Mouse (Mus musculus) midbrain, embryonic 10.5 days (tissue): ENCODE data around the gene Ttll8. TPM values are rescaled to one million over a fixed set of nuclear protein-coding genes. Genes with fewer than 3 reads are reported as not detected.
A peak's percentile ranks its signal among the peaks of the same experiment; 100 is the strongest.

Source experiments
- DNase-seq: peaks from one replicate; pipeline ENCODE4 v3.0.0-alpha.2; 2017; ENCODE audit warnings: low spot score
- H3K27ac ChIP-seq: fragments of 300-500 bp; sonication (generic); replicated peaks from 2 replicates; pipeline ENCODE4 v1.5.1; 2016; ENCODE audit warnings: mild to moderate bottlenecking
- H3K27me3 ChIP-seq: fragments of 300-500 bp; sonication (generic); 2 replicates; pipeline ENCODE4 v1.6.1; 2016; ENCODE audit warnings: low read depth, mild to moderate bottlenecking; ENCODE audit not compliant: poor library complexity, severe bottlenecking
- H3K36me3 ChIP-seq: fragments of 300-500 bp; sonication (generic); 2 replicates; pipeline ENCODE4 v1.6.1; 2016; ENCODE audit warnings: mild to moderate bottlenecking, moderate library complexity
- H3K4me1 ChIP-seq: fragments of 300-500 bp; sonication (generic); 2 replicates; pipeline ENCODE4 v1.6.1; 2016
- H3K4me3 ChIP-seq: fragments of 300-500 bp; sonication (generic); 2 replicates; pipeline ENCODE4 v1.5.1; 2016; ENCODE audit warnings: mild to moderate bottlenecking, moderate library complexity
- H3K9me3 ChIP-seq: fragments of 300-500 bp; sonication (generic); replicated peaks from 2 replicates; pipeline ENCODE4 v1.6.1; 2016; ENCODE audit warnings: mild to moderate bottlenecking
- WGBS: fragments of 180-500 bp; shearing (Covaris S2); methylation state at CpG from one replicate; pipeline ENCODE4 v1.1.7; 2016; 5-methylcytosine and 5-hydroxymethylcytosine counted together
- polyA plus RNA-seq: library from polyadenylated mRNA; unstranded; fragments of >200 nt; fragmentation: Nextera tagmentation; extraction: Ambion mirVana; gene quantifications from 2 replicates; pipeline ENCODE4 v1.2.1, GENCODE M21; 2016

Gene Ttll8
- polyA plus RNA-seq, 1 experiment from 2014 or later: not detected

DNA sequence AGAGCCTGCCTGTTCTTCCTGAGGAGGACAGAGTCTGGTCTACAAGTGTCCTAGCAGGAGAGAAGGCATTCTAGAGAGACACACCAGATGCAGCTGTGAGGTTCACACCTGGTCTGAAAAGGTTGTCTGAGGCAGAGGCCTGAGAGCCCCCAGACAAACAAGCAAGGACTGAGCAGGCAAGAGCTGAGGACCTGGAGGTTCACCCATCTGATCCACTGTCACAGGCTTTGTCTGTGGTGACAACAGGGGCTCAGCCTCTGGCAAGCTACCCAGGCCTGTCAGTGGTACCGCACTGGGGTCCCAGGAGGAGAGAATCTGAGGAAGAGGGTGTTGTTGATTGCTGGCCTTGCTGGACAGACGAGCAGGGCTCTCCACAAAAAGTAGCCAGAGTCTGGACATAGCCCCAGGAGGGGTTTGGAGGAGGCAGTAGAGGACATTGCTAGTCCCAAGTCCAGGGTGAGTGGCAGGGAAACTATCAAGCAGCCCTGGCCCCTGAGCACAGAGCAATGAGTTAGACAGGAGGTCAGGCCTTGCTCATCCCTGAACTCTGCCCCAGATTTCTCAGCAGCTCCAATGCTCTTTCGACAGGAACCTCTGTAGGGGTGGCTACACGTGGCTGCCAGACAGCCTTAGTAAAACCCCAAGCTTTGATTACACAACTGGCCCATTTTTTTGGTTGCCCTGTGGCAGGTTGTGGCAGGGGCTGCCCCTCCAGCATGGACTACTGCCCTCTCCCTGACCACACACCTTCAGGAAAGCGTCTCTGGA, 83.6 kb downstream of the Ttll8 start:
- peaks cover 23% of the 10 kb centered on the region for H3K36me3 ChIP-seq
- H3K27me3 ChIP-seq: peaks cover 8% of the 10 kb centered on the region
- no peak overlapping the region for H3K4me3 ChIP-seq
- 74% methylated on average over 5 of the region's 5 CpGs for WGBS
- no peak overlapping the region for H3K27ac ChIP-seq
- DNase-seq: no peak
- 0 out of 2 replicates have a peak, but pooled peaks cover 7% of the 10 kb centered on the region for H3K9me3 ChIP-seq
- H3K4me1 ChIP-seq: peaks cover 29% of the 10 kb centered on the region

DNA sequence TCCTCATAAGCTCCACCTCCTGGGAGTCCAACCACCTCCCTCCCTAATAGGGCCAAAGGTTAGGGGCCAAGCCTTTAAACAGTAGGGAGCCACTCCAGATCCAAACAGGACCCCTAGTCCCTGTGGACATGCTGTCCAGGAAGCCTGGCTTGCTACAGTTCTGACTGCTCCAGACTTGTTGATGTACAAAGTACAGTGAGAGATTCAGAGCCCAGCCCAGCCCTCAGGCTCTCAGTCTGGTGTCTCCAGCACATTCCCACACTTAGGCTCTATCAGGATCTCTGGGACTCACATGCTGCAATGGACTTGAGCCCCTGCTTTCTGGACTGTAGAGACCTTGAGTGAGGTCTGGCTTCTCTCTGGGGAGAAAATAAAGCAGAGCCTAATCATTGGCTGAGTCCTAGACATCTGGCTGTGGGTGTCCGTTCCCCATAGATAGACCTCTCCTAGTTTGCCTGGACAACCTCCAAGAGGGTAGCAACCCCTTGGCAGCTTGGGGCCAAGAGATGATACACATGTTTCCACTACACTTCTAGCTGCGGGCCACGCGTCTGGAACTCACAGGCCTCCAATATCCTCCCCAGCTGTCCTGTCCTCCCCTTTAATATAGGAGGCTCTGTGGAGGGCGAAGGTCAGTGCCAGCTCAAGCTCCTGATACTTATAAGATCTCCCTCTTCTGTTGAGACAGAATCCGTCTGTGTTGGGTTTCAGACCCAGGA, 86.0 kb downstream of the Ttll8 start:
- peaks cover 41% of the 10 kb centered on the region for H3K36me3 ChIP-seq
- H3K9me3 ChIP-seq: 0 out of 2 replicates have a peak, but pooled peaks cover 7% of the 10 kb centered on the region
- no peak for DNase-seq
- H3K27ac ChIP-seq: peak overlapping the region; percentile 50; the same call in 1 of the 2 replicates
- no peaks in the 10 kb centered on the region for H3K27me3 ChIP-seq
- no peak overlapping the region for H3K4me3 ChIP-seq
- WGBS: 92% methylated on average over 6 of the region's 6 CpGs
- H3K4me1 ChIP-seq: peaks cover 51% of the 10 kb centered on the region

DNA sequence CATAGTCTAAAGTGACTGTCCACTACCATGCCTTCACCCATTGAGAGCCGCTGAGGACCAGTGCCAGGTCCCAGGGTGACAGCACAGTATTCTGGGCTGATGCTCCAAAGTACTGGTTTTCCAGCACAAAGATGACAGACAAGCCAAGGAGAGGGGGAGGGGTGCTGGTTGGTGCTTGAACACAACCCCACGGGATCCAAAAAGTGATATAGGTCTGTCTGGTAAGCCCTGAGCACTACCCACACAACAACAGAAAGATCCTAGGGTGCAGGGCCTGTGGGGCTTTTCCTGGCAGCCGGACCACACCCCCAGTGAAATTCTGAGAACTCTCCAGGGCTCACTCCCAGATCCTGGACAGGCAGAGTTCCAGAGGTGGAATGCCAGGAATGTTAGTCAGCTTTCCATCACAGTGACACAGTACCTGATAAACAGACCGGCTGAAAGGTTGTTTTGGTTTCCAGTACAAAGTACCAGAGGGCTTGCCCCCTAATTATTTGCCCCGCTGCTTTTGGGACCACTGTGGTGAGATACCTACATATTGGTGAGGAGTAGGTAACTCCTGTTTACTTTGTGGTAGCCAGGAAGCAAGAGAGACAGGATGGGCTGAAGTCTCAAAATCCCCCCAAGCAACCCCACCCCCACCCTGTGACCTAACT, 86.7 kb downstream of the Ttll8 start:
- no peaks in the 10 kb centered on the region for H3K27me3 ChIP-seq
- 43% methylated on average over 5 of the region's 5 CpGs for WGBS
- 0 out of 2 replicates have a peak, but pooled peaks cover 7% of the 10 kb centered on the region for H3K9me3 ChIP-seq
- H3K4me1 ChIP-seq: peaks cover 58% of the 10 kb centered on the region
- H3K36me3 ChIP-seq: peaks cover 41% of the 10 kb centered on the region
- no peak for DNase-seq
- H3K4me3 ChIP-seq: no peak overlapping the region
- peak overlapping the region; percentile 50 for H3K27ac ChIP-seq

DNA sequence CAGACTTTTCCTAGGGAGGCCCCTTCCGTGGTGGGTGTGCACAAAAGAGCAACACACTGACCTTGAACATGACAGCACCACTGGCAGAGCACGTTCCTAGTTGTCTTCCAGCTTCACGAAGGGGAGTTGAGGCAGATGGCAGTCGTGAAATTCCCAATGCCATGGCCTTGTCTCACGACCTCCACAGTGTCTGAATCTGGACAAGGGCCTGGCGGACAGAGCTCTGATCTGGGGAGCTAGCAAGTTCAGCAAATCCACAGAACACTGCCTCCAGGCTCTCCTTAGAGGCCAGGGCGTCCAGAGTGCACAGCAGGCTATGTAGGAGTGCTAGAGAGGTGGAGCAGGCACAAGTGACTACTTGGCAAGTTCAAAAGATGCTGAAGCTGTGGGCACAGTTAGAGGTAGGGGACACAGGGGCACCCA, 87.3 kb downstream of the Ttll8 start:
- DNase-seq: no peak
- peaks cover 41% of the 10 kb centered on the region for H3K36me3 ChIP-seq
- 0 out of 2 replicates have a peak, but pooled peaks cover 7% of the 10 kb centered on the region for H3K9me3 ChIP-seq
- H3K4me3 ChIP-seq: no peak overlapping the region
- H3K27ac ChIP-seq: peak overlapping the region; percentile 50
- peaks cover 60% of the 10 kb centered on the region for H3K4me1 ChIP-seq
- 64% methylated on average over 7 of the region's 7 CpGs for WGBS
- H3K27me3 ChIP-seq: no peaks in the 10 kb centered on the region

DNA sequence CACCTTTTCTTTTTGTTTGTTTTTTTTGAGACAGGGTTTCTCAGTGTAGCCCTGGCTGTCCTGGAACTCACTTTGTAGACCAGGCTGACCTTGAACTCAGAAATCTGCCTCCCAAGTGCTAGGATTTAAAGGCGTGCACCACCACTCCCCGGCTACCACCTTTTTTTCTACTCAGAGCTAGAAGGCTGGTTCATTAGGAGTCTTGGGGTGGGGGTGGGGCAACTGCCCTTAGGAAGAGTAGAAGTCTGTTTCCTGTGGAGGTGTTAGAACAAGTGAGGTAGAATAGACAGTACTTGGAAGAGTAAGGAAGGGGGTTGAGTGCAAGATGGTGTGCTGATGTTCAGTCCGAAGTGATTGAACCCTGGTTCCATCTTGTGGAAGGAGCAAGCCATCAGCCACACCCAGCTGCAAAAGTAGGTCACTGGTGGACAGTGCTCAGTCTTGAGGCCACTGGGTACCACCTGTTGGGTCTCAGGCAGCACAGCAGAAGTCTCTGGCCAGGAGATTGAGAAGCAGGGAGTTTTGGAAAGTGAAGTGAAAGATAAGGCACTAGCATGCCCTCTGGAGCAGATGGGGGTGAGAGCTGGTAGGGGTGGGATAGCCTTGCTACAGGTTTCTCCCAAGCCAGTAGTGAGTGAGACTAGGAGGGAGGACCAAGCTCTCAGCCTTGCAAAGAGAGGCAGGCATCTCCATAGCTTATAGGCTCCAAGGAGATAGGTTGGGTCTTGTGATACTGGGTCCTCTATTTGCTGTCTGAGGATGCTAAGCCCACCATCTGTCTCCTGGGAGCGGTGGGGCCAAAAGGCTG, 88.1 kb downstream of the Ttll8 start:
- 81% methylated on average over 4 of the region's 4 CpGs for whole genome bisulfite sequencing
- H3K9me3 ChIP-seq: 0 out of 2 replicates have a peak, but pooled peaks cover 7% of the 10 kb centered on the region
- H3K27me3 ChIP-seq: peaks cover 2% of the 10 kb centered on the region
- peaks cover 41% of the 10 kb centered on the region for H3K36me3 ChIP-seq
- no peak overlapping the region for H3K4me3 ChIP-seq
- DNase-seq: no peak
- H3K27ac ChIP-seq: no peak overlapping the region
- peaks cover 68% of the 10 kb centered on the region for H3K4me1 ChIP-seq

DNA sequence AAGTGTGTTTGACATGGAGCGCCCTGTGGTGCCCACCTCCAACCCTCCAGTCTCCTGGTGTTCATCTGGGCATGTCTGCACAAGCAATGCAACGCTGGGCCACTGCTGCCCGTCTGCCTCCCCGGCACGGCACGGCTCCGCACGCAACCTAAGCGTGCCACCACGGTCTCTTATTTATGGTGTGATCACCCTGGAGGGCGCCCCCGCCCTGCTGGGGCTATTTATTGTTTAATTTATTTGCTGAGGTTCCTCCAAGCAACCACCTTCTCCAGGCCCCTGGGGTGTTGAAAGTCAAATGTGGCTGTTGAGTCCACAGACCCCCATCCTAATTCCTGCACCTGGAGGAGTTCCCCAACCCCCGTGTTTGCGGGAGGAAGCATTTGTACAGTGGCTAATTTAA, 89.2 kb downstream of the Ttll8 start:
- DNase-seq: no peak
- WGBS: 90% methylated on average over 14 of the region's 14 CpGs
- Histone ChIP-seq H3K27me3 (peaks cover 9% of the 10 kb centered on the region), H3K4me1 (peaks cover 68% of the 10 kb centered on the region), H3K36me3 (peaks cover 41% of the 10 kb centered on the region), H3K27ac (no peak overlapping the region), H3K9me3 (0 out of 2 replicates have a peak, but pooled peaks cover 7% of the 10 kb centered on the region), H3K4me3 (peak overlapping the region; percentile 97; the same call in 1 of the 2 replicates)

DNA sequence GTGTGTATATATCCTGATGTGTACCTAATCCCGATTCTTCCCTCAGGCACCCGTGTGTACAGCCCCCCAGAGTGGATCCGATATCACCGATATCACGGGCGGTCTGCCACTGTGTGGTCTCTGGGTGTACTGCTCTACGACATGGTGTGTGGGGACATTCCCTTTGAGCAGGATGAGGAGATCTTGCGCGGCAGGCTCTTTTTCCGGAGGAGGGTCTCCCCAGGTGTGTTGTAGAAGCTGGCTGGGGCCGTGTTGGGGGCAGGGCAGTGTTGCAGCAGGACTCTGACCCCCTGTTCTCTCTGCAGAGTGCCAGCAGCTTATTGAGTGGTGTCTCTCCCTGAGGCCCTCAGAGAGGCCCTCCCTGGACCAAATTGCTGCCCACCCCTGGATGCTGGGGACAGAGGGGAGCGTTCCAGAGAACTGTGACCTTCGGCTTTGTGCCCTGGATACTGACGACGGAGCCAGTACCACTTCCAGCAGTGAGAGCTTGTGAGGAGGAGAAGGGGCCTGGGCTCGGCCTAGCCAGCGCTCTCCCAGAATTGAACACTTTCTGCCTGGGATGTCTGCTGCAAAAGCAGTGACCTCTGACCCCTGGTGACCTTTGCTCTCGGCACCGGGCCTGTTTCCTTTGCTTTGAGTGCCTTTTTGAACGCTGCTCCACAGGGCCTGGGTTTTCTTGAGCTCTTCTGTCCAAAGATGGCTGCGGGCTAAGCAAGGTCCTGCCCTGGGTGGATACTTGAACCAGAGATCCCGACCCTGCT, 89.8 kb downstream of the Ttll8 start:
- WGBS: 47% methylated on average over 22 of the region's 22 CpGs
- peak; percentile 28 for DNase-seq
- peak overlapping the region; percentile 98 for H3K27ac ChIP-seq
- H3K27me3 ChIP-seq: peaks cover 9% of the 10 kb centered on the region
- H3K36me3 ChIP-seq: peaks cover 41% of the 10 kb centered on the region
- 0 out of 2 replicates have a peak, but pooled peaks cover 7% of the 10 kb centered on the region for H3K9me3 ChIP-seq
- peak overlapping the region; percentile 97 for H3K4me3 ChIP-seq
- peaks cover 68% of the 10 kb centered on the region for H3K4me1 ChIP-seq

DNA sequence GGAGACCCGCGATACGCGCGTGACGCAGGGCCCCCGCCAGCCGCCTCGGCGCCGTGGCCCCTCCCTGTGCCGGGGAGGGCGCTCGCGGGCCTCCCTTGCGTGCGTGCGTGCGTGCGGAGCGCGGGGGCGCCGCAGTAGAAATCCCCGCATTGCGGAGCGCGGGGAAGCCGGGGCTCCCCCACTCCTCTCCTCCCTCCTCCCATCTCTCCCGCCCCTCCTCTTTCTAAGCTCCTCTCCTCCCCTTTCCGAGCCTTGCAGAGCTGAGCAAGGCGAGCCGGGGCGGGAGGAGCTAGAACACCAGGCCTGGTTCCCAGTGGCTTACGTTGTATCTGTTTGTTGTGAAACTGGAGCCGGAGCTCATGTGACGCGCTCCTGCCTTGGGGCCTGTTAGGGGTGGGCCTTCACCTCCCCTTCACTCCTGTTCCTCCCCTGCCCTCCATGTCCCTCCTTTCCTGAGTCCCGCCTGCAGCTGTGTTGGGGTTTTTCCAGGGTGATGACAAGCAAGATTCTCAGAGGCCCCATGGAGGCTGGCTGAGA, 90.5 kb downstream of the Ttll8 start:
- under 1% methylated on average over 34 of the region's 39 CpGs for WGBS
- Histone ChIP-seq H3K4me3 (peak overlapping the region; percentile 97), H3K4me1 (peaks cover 71% of the 10 kb centered on the region), H3K27me3 (peaks cover 9% of the 10 kb centered on the region), H3K36me3 (peaks cover 41% of the 10 kb centered on the region), H3K27ac (peak overlapping the region; percentile 98), H3K9me3 (0 out of 2 replicates have a peak, but pooled peaks cover 7% of the 10 kb centered on the region)
- peak; percentile 83 for DNase-seq

DNA sequence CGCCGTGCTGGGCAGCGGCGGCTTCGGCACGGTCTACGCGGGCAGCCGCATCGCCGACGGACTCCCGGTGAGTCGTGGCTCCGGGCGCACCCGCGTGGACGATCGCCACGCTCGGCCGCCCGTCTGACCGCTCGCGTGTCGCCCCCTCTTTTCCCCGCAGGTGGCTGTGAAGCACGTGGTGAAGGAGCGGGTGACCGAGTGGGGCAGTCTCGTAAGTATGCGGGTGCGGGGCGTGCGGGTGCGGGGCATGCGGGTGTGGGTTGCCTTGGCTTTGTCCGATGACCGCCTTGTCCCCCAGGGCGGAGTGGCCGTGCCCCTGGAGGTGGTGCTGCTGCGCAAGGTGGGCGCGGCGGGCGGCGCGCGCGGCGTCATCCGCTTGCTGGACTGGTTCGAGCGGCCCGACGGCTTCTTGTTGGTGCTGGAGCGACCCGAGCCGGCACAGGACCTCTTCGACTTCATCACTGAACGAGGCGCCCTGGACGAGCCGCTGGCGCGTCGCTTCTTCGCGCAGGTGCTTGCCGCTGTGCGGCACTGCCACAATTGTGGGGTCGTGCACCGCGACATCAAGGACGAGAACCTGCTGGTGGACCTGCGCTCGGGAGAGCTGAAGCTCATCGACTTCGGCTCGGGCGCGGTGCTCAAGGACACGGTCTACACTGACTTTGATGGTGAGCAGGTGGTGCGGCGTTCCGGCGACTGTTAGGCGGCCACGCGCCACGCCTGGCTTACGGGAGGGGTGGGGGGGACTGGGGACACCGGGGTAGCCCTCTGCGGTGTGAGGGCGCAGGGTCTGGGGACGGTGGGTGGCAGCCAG, 91.1 kb downstream of the Ttll8 start:
- Histone ChIP-seq H3K27me3 (peaks cover 9% of the 10 kb centered on the region), H3K4me1 (peaks cover 68% of the 10 kb centered on the region), H3K4me3 (peak overlapping the region; percentile 97), H3K36me3 (peaks cover 36% of the 10 kb centered on the region), H3K9me3 (0 out of 2 replicates have a peak, but pooled peaks cover 1% of the 10 kb centered on the region), H3K27ac (peak overlapping the region; percentile 98)
- DNase-seq: peak; percentile 67
- under 1% methylated on average over 98 of the region's 98 CpGs for WGBS

DNA sequence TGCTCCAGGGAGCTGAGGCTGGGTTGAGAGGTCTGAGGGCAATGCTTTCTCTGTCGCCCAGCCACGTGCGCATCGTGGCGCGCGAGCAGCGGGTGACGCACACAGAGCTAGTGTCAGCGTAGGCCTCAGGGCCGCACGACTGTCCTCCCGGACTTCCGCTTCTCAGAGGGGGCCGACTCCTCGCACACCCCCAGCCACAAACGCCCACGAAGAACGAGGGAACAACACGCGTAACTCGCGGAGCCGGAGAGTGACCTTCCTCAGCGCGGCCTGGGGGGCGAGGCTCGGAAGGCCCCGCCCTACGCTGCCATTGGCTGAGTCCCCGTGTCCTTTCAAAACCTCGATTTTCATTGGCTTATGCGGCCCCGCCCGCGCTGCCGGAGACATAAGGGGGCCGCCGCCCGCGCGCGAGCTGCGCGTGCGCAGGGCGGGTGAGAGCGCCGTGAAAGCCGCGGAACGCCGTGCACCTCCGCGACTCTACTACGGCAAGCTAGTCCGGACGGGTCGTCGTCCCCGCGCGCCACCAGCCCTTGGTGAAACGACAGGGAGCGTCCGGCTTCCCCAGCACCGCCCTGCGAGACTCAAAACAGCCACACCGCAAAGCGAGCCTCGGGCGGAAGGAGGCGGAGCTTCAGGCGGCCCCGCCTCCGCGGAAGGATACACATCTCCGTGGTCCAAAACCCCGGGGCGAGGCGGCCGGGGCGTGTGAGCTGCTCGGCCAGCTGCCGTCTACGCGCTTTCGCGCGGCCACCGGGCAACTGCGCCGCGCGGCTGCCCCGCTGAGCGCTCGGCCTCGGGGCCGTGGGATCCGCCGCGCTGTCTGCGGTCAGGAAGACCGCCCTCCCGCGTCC, 92.2 kb downstream of the Ttll8 start, which contains the start of gene Pim3:
Pim3 (plus strand) TSS at position 415 of the 851 bp plus-strand sequence.
- peaks cover 57% of the 10 kb centered on the region for H3K4me1 ChIP-seq

More for the DNA sequence above, 92.2 kb downstream of the Ttll8 start, which contains the start of gene Pim3:
- peak; percentile 94 for DNase-seq
- H3K27me3 ChIP-seq: peaks cover 9% of the 10 kb centered on the region
- peaks cover 32% of the 10 kb centered on the region for H3K36me3 ChIP-seq
- H3K9me3 ChIP-seq: no peaks in the 10 kb centered on the region
- peak within 1 kb of the TSS; percentile 98 for H3K27ac ChIP-seq
- WGBS: under 1% methylated on average over 107 of the region's 107 CpGs
- peak within 1 kb of the TSS; percentile 97 for H3K4me3 ChIP-seq
